Mouse (Mus musculus) midbrain, embryonic 12.5 days (tissue): ENCODE measurements around the gene Tlk1. TPM values are rescaled to one million over a fixed set of nuclear protein-coding genes. Genes with fewer than 3 reads are reported as not detected.
A peak's percentile ranks its signal among the peaks of the same experiment; 100 is the strongest.

Source experiments
- ATAC-seq: fragments of 200-750 bp; cut with Nextera tagmentation; 2 replicates; pipeline ENCODE4 v1.8.0; 2017; ENCODE audit warnings: low read depth, moderate TSS enrichment, moderate library complexity; ENCODE audit not compliant: low FRiP score
- H3K27ac ChIP-seq: fragments of 300-500 bp; sonication (generic); replicated peaks from 2 replicates; pipeline ENCODE4 v1.5.1; 2016; ENCODE audit warnings: mild to moderate bottlenecking
- H3K27me3 ChIP-seq: fragments of 300-500 bp; sonication (generic); 2 replicates; pipeline ENCODE4 v1.6.1; 2016; ENCODE audit warnings: mild to moderate bottlenecking
- H3K36me3 ChIP-seq: fragments of 300-500 bp; sonication (generic); 2 replicates; pipeline ENCODE4 v1.6.1; 2016
- H3K4me1 ChIP-seq: fragments of 300-500 bp; sonication (generic); 2 replicates; pipeline ENCODE4 v1.6.1; 2016
- H3K4me2 ChIP-seq: fragments of 300-500 bp; sonication (generic); replicated peaks from 2 replicates; pipeline ENCODE4 v1.6.1; 2016; ENCODE audit warnings: mild to moderate bottlenecking, moderate library complexity
- H3K4me3 ChIP-seq: fragments of 300-500 bp; sonication (generic); 2 replicates; pipeline ENCODE4 v1.5.1; 2016; ENCODE audit warnings: mild to moderate bottlenecking
- H3K9ac ChIP-seq: fragments of 300-500 bp; sonication (generic); replicated peaks from 2 replicates; pipeline ENCODE4 v1.6.1; 2016; ENCODE audit warnings: mild to moderate bottlenecking, moderate library complexity
- H3K9me3 ChIP-seq: fragments of 300-500 bp; sonication (generic); 2 replicates; pipeline ENCODE4 v1.6.1; 2016; ENCODE audit warnings: mild to moderate bottlenecking
- WGBS: fragments of 180-500 bp; shearing (Covaris S2); methylation state at CpG from one replicate; pipeline ENCODE4 v1.1.7; 2016; 5-methylcytosine and 5-hydroxymethylcytosine counted together
- polyA plus RNA-seq: library from polyadenylated mRNA; unstranded; fragments of >200 nt; fragmentation: Nextera tagmentation; extraction: Ambion mirVana; gene quantifications from 2 replicates; pipeline ENCODE4 v1.2.1, GENCODE M21; 2016

Gene Tlk1
- 35.4 and 37.1 TPM in 2 replicates for polyA plus RNA-seq

DNA sequence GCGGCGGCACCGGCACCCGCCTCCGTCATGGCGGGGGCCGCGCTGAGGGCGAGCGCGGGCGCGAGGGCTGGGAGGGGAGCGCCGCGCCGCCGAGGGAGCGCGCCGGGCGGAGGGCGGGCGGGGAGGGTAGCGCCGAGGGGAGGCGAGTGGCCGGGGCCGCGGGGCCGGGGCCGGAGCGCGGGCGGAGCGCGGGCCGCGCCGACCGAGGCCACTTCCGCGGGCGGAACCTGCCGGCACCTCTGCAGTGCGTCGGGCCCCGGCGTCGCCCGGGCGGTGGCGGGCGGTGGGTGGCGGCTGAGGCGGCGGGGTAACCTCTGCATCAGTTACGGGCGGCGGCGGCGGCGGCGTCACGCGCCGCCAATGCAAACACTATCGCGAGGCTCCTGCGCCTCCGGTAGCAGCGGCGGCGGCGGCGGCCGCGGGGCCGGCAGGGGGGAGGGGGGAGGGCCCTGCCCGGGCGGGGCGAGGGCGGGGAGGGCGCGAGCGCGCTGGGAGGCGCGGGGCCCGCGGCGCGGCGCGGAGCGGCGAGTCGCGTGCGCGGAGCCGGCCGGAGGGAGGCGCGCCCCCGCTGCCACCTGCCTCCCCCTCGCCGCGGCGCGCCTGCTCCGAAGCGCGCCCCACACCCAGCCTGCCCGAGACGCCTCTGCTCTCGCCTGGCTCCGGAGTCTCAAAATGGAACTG, at the start of gene Tlk1:
Gene Tlk1, minus strand, starts transcription at position 358 of the 681 bp plus-strand sequence.
- H3K36me3 ChIP-seq: no peaks in the 10 kb centered on the region
- peak within 1 kb of the TSS; percentile 100 for H3K27ac ChIP-seq
- WGBS: 0% methylated on average over 43 of the region's 118 CpGs
- H3K4me2 ChIP-seq: peak within 1 kb of the TSS; percentile 62
- peaks cover 9% of the 10 kb centered on the region for H3K4me1 ChIP-seq
- ATAC-seq: peak; percentile 88
- peak within 1 kb of the TSS; percentile 91 for H3K4me3 ChIP-seq
- no peaks in the 10 kb centered on the region for H3K27me3 ChIP-seq
- H3K9ac ChIP-seq: peak within 1 kb of the TSS; percentile 96
- no peaks in the 10 kb centered on the region for H3K9me3 ChIP-seq

DNA sequence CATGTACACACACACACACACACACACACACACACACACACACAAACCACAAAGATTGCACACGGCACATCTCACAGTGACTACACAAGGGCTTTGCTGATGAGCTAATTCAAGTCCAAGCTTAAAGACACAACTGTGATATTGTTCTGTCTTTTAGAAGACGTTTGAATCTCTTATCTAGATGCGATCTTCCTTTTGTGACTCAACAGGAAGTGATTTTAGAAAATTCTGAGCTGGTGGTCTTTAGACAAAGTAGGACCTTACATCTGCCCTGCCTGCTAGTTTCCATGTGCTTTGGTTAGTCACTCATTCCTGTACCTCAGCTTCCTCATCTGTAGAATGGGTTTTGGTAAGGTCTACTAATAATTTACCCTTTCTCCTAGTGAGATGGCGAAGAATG, 49.6 kb upstream of the Tlk1 start:
- H3K27me3 ChIP-seq: 0 out of 2 replicates have a peak, but pooled peaks cover 3% of the 10 kb centered on the region
- H3K4me3 ChIP-seq: no peak overlapping the region
- peaks cover 4% of the 10 kb centered on the region; the same call in 1 of the 2 replicates for H3K4me1 ChIP-seq
- H3K9me3 ChIP-seq: no peaks in the 10 kb centered on the region
- no peak overlapping the region for H3K4me2 ChIP-seq
- no peak overlapping the region for H3K27ac ChIP-seq
- H3K9ac ChIP-seq: no peak overlapping the region
- H3K36me3 ChIP-seq: no peaks in the 10 kb centered on the region
- no peak for ATAC-seq
- WGBS: 89% methylated on average over 4 of the region's 4 CpGs

GRCm38 (mm10) chr2:70873168-70873567, 47.6 kb upstream of the Tlk1 start:
- Histone ChIP-seq H3K4me2 (no peak overlapping the region), H3K9me3 (no peaks in the 10 kb centered on the region), H3K36me3 (no peaks in the 10 kb centered on the region), H3K27me3 (0 out of 2 replicates have a peak, but pooled peaks cover 3% of the 10 kb centered on the region), H3K27ac (no peak overlapping the region), H3K9ac (no peak overlapping the region), H3K4me3 (no peak overlapping the region), H3K4me1 (peaks cover 4% of the 10 kb centered on the region; the same call in 1 of the 2 replicates)
- 89% methylated on average over 5 of the region's 5 CpGs for WGBS
- ATAC-seq: no peak

DNA sequence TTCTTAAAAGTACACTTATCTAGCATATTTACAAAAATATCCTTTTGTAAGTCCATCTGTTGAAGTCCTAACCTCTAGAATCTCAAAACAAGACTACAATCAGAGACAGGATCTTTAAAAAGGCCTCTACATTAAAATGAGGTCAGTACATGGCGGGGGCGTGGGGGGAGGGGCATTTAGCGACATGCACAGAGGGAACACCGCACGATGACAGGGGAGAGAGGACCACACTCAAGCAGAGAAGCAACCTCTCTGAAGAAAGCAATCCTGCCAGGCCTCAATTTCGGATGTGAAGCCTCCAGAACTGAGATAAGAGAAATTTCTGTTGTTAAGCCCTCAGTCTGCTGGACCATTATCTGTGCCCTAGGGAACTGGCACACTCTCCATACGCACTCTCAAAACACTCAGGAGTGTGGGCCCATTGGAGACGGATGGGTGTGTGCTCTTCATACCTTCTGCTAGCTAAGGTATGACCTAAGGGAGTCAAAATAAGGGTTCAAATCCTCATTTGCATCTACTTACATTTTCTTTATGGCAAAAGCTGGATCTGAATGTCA, 46.0 kb upstream of the Tlk1 start:
- peaks cover 4% of the 10 kb centered on the region; the same call in 1 of the 2 replicates for H3K4me1 ChIP-seq
- no peaks in the 10 kb centered on the region for H3K36me3 ChIP-seq
- H3K4me3 ChIP-seq: no peak overlapping the region
- H3K27ac ChIP-seq: no peak overlapping the region
- H3K9ac ChIP-seq: no peak overlapping the region
- H3K9me3 ChIP-seq: no peaks in the 10 kb centered on the region
- WGBS: 51% methylated on average over 8 of the region's 8 CpGs
- ATAC-seq: no peak
- H3K27me3 ChIP-seq: 0 out of 2 replicates have a peak, but pooled peaks cover 3% of the 10 kb centered on the region
- H3K4me2 ChIP-seq: no peak overlapping the region

- Histone ChIP-seq H3K27me3 (0 out of 2 replicates have a peak, but pooled peaks cover 3% of the 10 kb centered on the region), H3K27ac (no peak overlapping the region), H3K9ac (no peak overlapping the region), H3K4me2 (no peak overlapping the region), H3K4me3 (no peak overlapping the region), H3K9me3 (no peaks in the 10 kb centered on the region), H3K36me3 (no peaks in the 10 kb centered on the region), H3K4me1 (peaks cover 4% of the 10 kb centered on the region; the same call in 1 of the 2 replicates)
- ATAC-seq: no peak
- WGBS: 50% methylated on average over 6 of the region's 6 CpGs
Measured at GRCm38 (mm10) chr2:70870819-70871218, 45.3 kb upstream of the Tlk1 start.

GRCm38 (mm10) chr2:70869116-70869515, 43.6 kb upstream of the Tlk1 start:
- Histone ChIP-seq H3K27me3 (0 out of 2 replicates have a peak, but pooled peaks cover 3% of the 10 kb centered on the region), H3K36me3 (no peaks in the 10 kb centered on the region), H3K9me3 (no peaks in the 10 kb centered on the region), H3K27ac (no peak overlapping the region), H3K4me3 (no peak overlapping the region), H3K4me2 (no peak overlapping the region), H3K9ac (no peak overlapping the region), H3K4me1 (peaks cover 4% of the 10 kb centered on the region; the same call in 1 of the 2 replicates)
- 89% methylated on average over 3 of the region's 3 CpGs for WGBS
- ATAC-seq: no peak

DNA sequence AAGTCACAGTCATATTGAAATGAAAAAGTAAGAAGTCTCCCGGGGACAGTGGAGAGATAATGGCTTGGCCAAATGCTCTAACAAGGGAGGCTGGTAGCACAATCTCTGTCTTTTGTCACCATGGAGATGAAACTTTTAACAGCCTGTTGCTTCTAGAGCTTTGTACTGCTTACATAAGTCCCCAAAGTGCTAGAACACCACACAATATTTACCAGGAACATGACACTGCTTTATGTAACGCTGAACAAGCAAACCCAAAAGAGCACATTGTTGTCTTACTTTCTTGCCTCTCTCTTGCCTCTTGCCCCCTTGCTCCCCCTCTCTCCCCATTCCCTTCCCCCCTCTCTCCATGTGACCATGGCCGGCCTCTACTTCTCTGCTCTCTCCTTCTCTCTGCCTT, 41.7 kb upstream of the Tlk1 start:
- Histone ChIP-seq H3K9ac (no peak overlapping the region), H3K27me3 (0 out of 2 replicates have a peak, but pooled peaks cover under 1% of the 10 kb centered on the region), H3K4me1 (peaks cover 4% of the 10 kb centered on the region; the same call in 1 of the 2 replicates), H3K4me2 (no peak overlapping the region), H3K9me3 (no peaks in the 10 kb centered on the region), H3K4me3 (no peak overlapping the region), H3K27ac (no peak overlapping the region), H3K36me3 (no peaks in the 10 kb centered on the region)
- no peak for ATAC-seq
- 76% methylated on average over 3 of the region's 3 CpGs for WGBS

DNA sequence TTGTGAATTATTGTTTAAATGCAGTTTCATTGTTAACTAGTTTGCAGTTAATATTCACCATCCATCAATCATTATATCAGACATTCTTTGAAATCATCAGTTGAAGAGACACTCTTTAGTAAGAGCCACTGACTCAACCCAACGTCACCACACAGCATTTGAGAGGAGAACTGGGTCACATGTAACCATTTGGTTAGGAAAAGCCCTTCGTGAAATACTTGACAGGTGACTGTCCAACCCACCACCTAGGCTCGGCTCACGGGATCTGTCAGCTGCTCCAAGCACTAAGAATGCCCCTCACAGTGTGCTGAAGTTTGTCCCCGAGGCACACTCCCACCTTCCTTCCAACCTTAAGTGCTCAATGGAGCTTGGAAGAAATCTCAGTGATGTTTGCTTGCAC, 37.4 kb upstream of the Tlk1 start:
- no peak overlapping the region for H3K4me3 ChIP-seq
- no peaks in the 10 kb centered on the region for H3K9me3 ChIP-seq
- no peaks in the 10 kb centered on the region for H3K27me3 ChIP-seq
- 85% methylated on average over 5 of the region's 5 CpGs for WGBS
- no peaks in the 10 kb centered on the region for H3K4me1 ChIP-seq
- ATAC-seq: no peak
- no peak overlapping the region for H3K9ac ChIP-seq
- H3K36me3 ChIP-seq: no peaks in the 10 kb centered on the region
- no peak overlapping the region for H3K27ac ChIP-seq
- no peak overlapping the region for H3K4me2 ChIP-seq

DNA sequence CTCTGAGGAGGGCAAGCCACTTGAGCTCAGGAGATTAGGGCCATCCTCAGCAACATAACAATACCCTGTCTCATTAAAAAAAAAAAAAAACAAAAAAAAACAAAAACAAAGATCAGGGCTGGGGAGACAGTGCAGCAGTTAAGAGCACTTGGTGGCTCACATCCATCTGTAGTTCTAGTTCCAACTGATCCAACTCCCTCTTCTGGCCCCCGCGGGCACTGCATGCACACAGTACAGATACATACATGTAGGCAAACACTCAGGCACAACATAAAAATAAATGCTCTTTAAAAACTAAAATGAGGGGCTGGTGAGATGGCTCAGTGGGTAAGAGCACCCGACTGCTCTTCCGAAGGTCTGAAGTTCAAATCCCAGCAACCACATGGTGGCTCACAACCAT, 34.2 kb upstream of the Tlk1 start:
- Histone ChIP-seq H3K36me3 (no peaks in the 10 kb centered on the region), H3K4me3 (no peak overlapping the region), H3K9ac (no peak overlapping the region), H3K4me2 (no peak overlapping the region), H3K27ac (no peak overlapping the region), H3K4me1 (no peaks in the 10 kb centered on the region), H3K9me3 (no peaks in the 10 kb centered on the region), H3K27me3 (no peaks in the 10 kb centered on the region)
- WGBS: 96% methylated on average over 4 of the region's 4 CpGs
- ATAC-seq: no peak

DNA sequence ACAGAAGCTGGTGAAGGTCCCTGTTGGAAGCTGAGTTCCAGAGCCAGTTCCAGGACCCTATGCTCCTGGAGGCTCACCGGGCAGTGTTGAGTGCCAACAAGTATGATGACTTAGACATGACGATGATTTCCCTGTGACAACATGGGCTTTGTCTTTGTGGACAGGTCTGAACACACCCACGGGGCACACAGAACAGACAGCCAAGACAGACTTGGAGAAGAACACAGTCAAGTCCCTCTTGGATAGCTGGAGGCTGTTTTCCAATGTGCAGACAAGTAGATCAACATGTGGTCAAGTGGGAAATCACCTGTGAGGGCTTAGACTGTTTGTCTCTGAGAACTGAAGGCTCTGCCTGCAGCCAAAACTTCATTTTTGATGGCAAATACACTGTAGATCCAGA, 31.4 kb upstream of the Tlk1 start:
- Histone ChIP-seq H3K9ac (no peak overlapping the region), H3K27ac (no peak overlapping the region), H3K27me3 (no peaks in the 10 kb centered on the region), H3K4me1 (peaks cover 6% of the 10 kb centered on the region), H3K4me2 (no peak overlapping the region), H3K4me3 (no peak overlapping the region), H3K36me3 (no peaks in the 10 kb centered on the region), H3K9me3 (no peaks in the 10 kb centered on the region)
- ATAC-seq: no peak
- WGBS: 93% methylated on average over 3 of the region's 3 CpGs

- H3K36me3 ChIP-seq: no peaks in the 10 kb centered on the region
- no peak for ATAC-seq
- no peaks in the 10 kb centered on the region for H3K9me3 ChIP-seq
- no peak overlapping the region for H3K9ac ChIP-seq
- H3K27ac ChIP-seq: no peak overlapping the region
- H3K27me3 ChIP-seq: no peaks in the 10 kb centered on the region
- H3K4me2 ChIP-seq: no peak overlapping the region
- 91% methylated on average over 8 of the region's 8 CpGs for WGBS
- peaks cover 6% of the 10 kb centered on the region for H3K4me1 ChIP-seq
- no peak overlapping the region for H3K4me3 ChIP-seq
Measured at GRCm38 (mm10) chr2:70854231-70854888, 28.8 kb upstream of the Tlk1 start.

GRCm38 (mm10) chr2:70853329-70853728, 27.8 kb upstream of the Tlk1 start:
- no peak for ATAC-seq
- WGBS: 61% methylated on average over 7 of the region's 7 CpGs

More at GRCm38 (mm10) chr2:70853329-70853728, 27.8 kb upstream of the Tlk1 start:
- Histone ChIP-seq H3K4me3 (no peak overlapping the region), H3K27me3 (no peaks in the 10 kb centered on the region), H3K4me2 (no peak overlapping the region), H3K9ac (no peak overlapping the region), H3K9me3 (no peaks in the 10 kb centered on the region), H3K27ac (no peak overlapping the region), H3K4me1 (peaks cover 6% of the 10 kb centered on the region), H3K36me3 (no peaks in the 10 kb centered on the region)
